Mouse (Mus musculus) lung, embryonic 15.5 days (tissue): Measurements from ENCODE around the gene Frrs1l. TPM values are rescaled to one million over a fixed set of nuclear protein-coding genes. Genes with fewer than 3 reads are reported as not detected.

Experiments
- ATAC-seq: fragments of 200-750 bp; cut with Nextera tagmentation; 2 replicates; pipeline ENCODE4 v1.8.0; 2017; ENCODE audit warnings: moderate number of reproducible peaks, borderline replicate concordance; ENCODE audit not compliant: low FRiP score, low TSS enrichment; ENCODE audit errors: extremely low read depth
- H3K27ac ChIP-seq: fragments of 300-500 bp; sonication (generic); 2 replicates; pipeline ENCODE4 v1.5.1; 2015; ENCODE audit warnings: moderate library complexity, mild to moderate bottlenecking, inconsistent platforms
- H3K27me3 ChIP-seq: fragments of 300-500 bp; sonication (generic); 2 replicates; pipeline ENCODE4 v1.6.1; 2015; ENCODE audit warnings: inconsistent platforms
- H3K36me3 ChIP-seq: fragments of 300-500 bp; sonication (generic); 2 replicates; pipeline ENCODE4 v1.6.1; 2015; ENCODE audit warnings: inconsistent platforms
- H3K4me1 ChIP-seq: fragments of 300-500 bp; sonication (generic); 2 replicates; pipeline ENCODE4 v1.6.1; 2015; ENCODE audit warnings: inconsistent platforms
- H3K4me2 ChIP-seq: fragments of 300-500 bp; sonication (generic); 2 replicates; pipeline ENCODE4 v1.6.1; 2015; ENCODE audit warnings: inconsistent platforms, mild to moderate bottlenecking, moderate library complexity
- H3K4me3 ChIP-seq: fragments of 300-500 bp; sonication (generic); 2 replicates; pipeline ENCODE4 v1.5.1; 2015; ENCODE audit warnings: mild to moderate bottlenecking, inconsistent platforms
- H3K9ac ChIP-seq: fragments of 300-500 bp; sonication (generic); 2 replicates; pipeline ENCODE4 v1.6.1; 2015; ENCODE audit warnings: inconsistent platforms
- H3K9me3 ChIP-seq: fragments of 300-500 bp; sonication (generic); 2 replicates; pipeline ENCODE4 v1.6.1; 2016; ENCODE audit warnings: inconsistent platforms
- WGBS: fragments of 180-500 bp; shearing (Covaris S2); methylation state at CpG from one replicate; pipeline ENCODE4 v1.1.7; 2015; 5-methylcytosine and 5-hydroxymethylcytosine counted together
- polyA plus RNA-seq: library from polyadenylated mRNA; unstranded; fragments of >200 nt; fragmentation: Nextera tagmentation; extraction: Ambion mirVana; gene quantifications from 2 replicates; pipeline ENCODE4 v1.2.1, GENCODE M21; 2015

Frrs1l gene
- polyA plus RNA-seq, 1 experiment from 2014 or later: 2.2 TPM

GRCm38 (mm10) chr4:57011454-57012046, 21.4 kb upstream of the Frrs1l start:
- WGBS: 58% methylated on average over 8 of the region's 8 CpGs
- H3K27me3 ChIP-seq: peaks cover 31% of the 10 kb centered on the region
- no peaks in the 10 kb centered on the region for H3K9me3 ChIP-seq
- H3K9ac ChIP-seq: no peak overlapping the region
- no peak overlapping the region for H3K27ac ChIP-seq
- no peak overlapping the region for H3K4me2 ChIP-seq
- H3K4me1 ChIP-seq: 0 out of 2 replicates have a peak, but pooled peaks cover 5% of the 10 kb centered on the region
- no peak overlapping the region for H3K4me3 ChIP-seq
- no peaks in the 10 kb centered on the region for H3K36me3 ChIP-seq
- ATAC-seq: no peak

GRCm38 (mm10) chr4:57010919-57011318, 20.7 kb upstream of the Frrs1l start:
- Histone ChIP-seq H3K27me3 (peaks cover 25% of the 10 kb centered on the region; the same call in 1 of the 2 replicates), H3K36me3 (no peaks in the 10 kb centered on the region), H3K9me3 (no peaks in the 10 kb centered on the region), H3K4me3 (no peak overlapping the region), H3K9ac (no peak overlapping the region), H3K4me2 (no peak overlapping the region), H3K4me1 (0 out of 2 replicates have a peak, but pooled peaks cover 5% of the 10 kb centered on the region), H3K27ac (no peak overlapping the region)
- no peak for ATAC-seq
- WGBS: 2% methylated on average over 6 of the region's 6 CpGs

- no peak overlapping the region for H3K4me2 ChIP-seq
- 47% methylated on average over 5 of the region's 5 CpGs for WGBS
- peaks cover 25% of the 10 kb centered on the region; the same call in 1 of the 2 replicates for H3K27me3 ChIP-seq
- H3K4me1 ChIP-seq: 0 out of 2 replicates have a peak, but pooled peaks cover 5% of the 10 kb centered on the region
- no peaks in the 10 kb centered on the region for H3K36me3 ChIP-seq
- no peak overlapping the region for H3K4me3 ChIP-seq
- H3K27ac ChIP-seq: no peak overlapping the region
- H3K9me3 ChIP-seq: no peaks in the 10 kb centered on the region
- no peak for ATAC-seq
- H3K9ac ChIP-seq: no peak overlapping the region
Observed at GRCm38 (mm10) chr4:57010425-57010824, 20.2 kb upstream of the Frrs1l start.

- no peak overlapping the region for H3K9ac ChIP-seq
- H3K27ac ChIP-seq: no peak overlapping the region
- WGBS: 77% methylated on average over 9 of the region's 9 CpGs
- H3K4me2 ChIP-seq: no peak overlapping the region
- ATAC-seq: no peak
- no peaks in the 10 kb centered on the region for H3K9me3 ChIP-seq
- H3K27me3 ChIP-seq: peaks cover 21% of the 10 kb centered on the region; the same call in 1 of the 2 replicates
- H3K36me3 ChIP-seq: no peaks in the 10 kb centered on the region
- no peak overlapping the region for H3K4me3 ChIP-seq
- H3K4me1 ChIP-seq: 0 out of 2 replicates have a peak, but pooled peaks cover 7% of the 10 kb centered on the region
Observed at GRCm38 (mm10) chr4:57007717-57008116, 17.5 kb upstream of the Frrs1l start.

GRCm38 (mm10) chr4:57005011-57005410, 14.8 kb upstream of the Frrs1l start:
- Histone ChIP-seq H3K9me3 (no peaks in the 10 kb centered on the region), H3K27ac (no peak overlapping the region), H3K9ac (no peak overlapping the region), H3K27me3 (peaks cover 8% of the 10 kb centered on the region; the same call in 1 of the 2 replicates), H3K4me1 (0 out of 2 replicates have a peak, but pooled peaks cover 3% of the 10 kb centered on the region), H3K4me2 (no peak overlapping the region), H3K4me3 (no peak overlapping the region), H3K36me3 (no peaks in the 10 kb centered on the region)
- 74% methylated on average over 8 of the region's 8 CpGs for WGBS
- ATAC-seq: peak; percentile 42

GRCm38 (mm10) chr4:57003886-57004285, 13.7 kb upstream of the Frrs1l start:
- Histone ChIP-seq H3K27ac (no peak overlapping the region), H3K27me3 (no peaks in the 10 kb centered on the region), H3K4me1 (0 out of 2 replicates have a peak, but pooled peaks cover 3% of the 10 kb centered on the region), H3K4me2 (no peak overlapping the region), H3K9me3 (no peaks in the 10 kb centered on the region), H3K36me3 (no peaks in the 10 kb centered on the region), H3K9ac (no peak overlapping the region), H3K4me3 (no peak overlapping the region)
- no peak for ATAC-seq
- 80% methylated on average over 8 of the region's 8 CpGs for WGBS

DNA sequence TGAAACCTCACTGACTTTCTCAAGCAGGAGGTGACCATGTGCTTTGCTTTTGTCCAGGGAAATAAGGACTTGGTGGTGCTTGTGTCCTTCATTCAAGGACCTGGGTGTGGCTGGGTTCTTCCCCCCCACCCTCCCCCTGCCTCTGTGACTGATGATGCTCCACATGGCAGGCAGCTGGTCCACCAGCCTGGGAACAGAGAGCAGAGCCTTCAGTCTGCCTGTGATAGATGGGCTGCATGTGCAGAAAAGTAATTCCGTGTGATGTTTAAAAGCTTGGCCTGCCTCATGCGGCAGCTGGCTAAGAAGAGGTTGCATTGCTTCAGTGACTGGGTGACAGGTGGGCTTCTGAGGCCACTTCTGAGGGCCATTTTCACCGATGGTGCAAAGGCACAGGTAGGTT, 12.6 kb upstream of the Frrs1l start:
- Histone ChIP-seq H3K4me3 (no peak overlapping the region), H3K36me3 (no peaks in the 10 kb centered on the region), H3K4me1 (0 out of 2 replicates have a peak, but pooled peaks cover 3% of the 10 kb centered on the region), H3K27me3 (no peaks in the 10 kb centered on the region), H3K9me3 (no peaks in the 10 kb centered on the region), H3K27ac (no peak overlapping the region), H3K9ac (no peak overlapping the region), H3K4me2 (no peak overlapping the region)
- 45% methylated on average over 3 of the region's 3 CpGs for WGBS
- ATAC-seq: no peak

DNA sequence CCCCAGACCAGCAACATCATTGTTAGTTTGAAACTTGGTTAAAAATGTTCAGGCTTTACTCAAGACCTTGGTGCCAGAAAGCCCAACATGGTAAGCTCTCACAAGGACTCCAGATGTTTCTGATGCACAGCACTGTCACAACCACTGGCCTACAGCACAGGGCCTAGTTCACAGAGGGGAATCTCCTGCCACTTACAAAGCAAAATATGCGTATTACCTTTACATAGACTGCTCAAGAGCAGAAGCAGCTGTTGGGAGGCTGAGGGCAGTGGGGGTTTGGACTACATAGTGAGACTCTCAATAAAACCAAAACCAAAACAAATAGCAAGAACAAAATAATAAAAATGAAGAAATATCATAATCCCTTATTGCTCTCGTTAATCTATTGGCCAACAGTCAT, 11.2 kb upstream of the Frrs1l start:
- no peak overlapping the region for H3K4me2 ChIP-seq
- H3K4me3 ChIP-seq: no peak overlapping the region
- no peak overlapping the region for H3K27ac ChIP-seq
- H3K36me3 ChIP-seq: no peaks in the 10 kb centered on the region
- H3K9ac ChIP-seq: no peak overlapping the region
- WGBS: 63% methylated on average over 2 of the region's 2 CpGs
- H3K4me1 ChIP-seq: 0 out of 2 replicates have a peak, but pooled peaks cover 3% of the 10 kb centered on the region
- no peak for ATAC-seq
- H3K9me3 ChIP-seq: 0 out of 2 replicates have a peak, but pooled peaks cover 2% of the 10 kb centered on the region
- H3K27me3 ChIP-seq: no peaks in the 10 kb centered on the region

DNA sequence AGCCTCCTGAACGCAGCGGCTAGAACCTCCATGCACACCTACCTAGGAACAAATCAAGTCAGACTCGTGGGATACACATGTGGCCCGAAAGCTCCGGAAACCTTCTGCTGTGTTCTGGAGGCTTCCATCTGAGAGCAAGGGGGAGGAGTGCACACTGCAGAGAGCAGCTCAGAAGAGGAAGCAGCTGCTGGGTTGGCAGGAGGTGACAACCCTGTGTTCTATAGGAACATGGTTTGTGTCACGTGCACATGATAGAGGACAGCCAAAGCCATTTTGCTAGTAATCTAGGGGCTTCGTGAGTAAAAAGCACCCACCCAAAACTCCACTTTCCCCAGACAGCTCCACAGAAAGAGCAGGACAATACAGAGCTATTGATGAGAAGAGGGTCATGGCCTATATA, 3.1 kb upstream of the Frrs1l start:
- Histone ChIP-seq H3K9me3 (0 out of 2 replicates have a peak, but pooled peaks cover 3% of the 10 kb centered on the region), H3K4me3 (no peak overlapping the region), H3K4me1 (peaks cover 17% of the 10 kb centered on the region), H3K4me2 (no peak overlapping the region), H3K27ac (0 out of 2 replicates have a peak overlapping the region, but pooled peaks have one; percentile 21), H3K36me3 (no peaks in the 10 kb centered on the region), H3K9ac (no peak overlapping the region), H3K27me3 (peaks cover 40% of the 10 kb centered on the region)
- WGBS: 62% methylated on average over 7 of the region's 7 CpGs
- ATAC-seq: peak; percentile 39; the same call in 1 of the 2 replicates

DNA sequence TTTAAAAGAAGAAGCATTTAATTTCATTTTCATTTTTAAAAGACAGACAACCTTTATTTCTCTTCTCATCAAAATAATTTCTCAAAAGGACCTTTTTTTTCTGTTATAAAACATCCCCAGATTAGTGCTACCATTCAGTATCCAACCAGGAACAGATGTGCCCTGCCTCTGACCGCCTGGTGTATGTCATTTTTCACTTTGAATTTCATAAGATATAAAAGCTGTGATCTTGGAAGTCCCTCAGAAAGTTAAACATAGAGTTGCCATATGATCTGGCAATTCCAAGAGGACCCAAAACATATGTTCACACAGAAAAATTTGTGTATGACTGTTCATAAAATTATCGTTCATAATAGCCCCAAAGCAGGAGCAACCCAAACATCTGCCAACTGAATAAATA, 1.8 kb upstream of the Frrs1l start:
- 36% methylated on average over 2 of the region's 2 CpGs for WGBS
- Histone ChIP-seq H3K27ac (no peak overlapping the region), H3K27me3 (peaks cover 50% of the 10 kb centered on the region), H3K4me3 (no peak overlapping the region), H3K36me3 (no peaks in the 10 kb centered on the region), H3K4me2 (no peak overlapping the region), H3K9ac (no peak overlapping the region), H3K4me1 (peaks cover 17% of the 10 kb centered on the region), H3K9me3 (0 out of 2 replicates have a peak, but pooled peaks cover 3% of the 10 kb centered on the region)
- ATAC-seq: no peak

GRCm38 (mm10) chr4:56989431-56990214, 568 bp downstream of the Frrs1l start:
- peak overlapping the region; percentile 55 for H3K4me3 ChIP-seq
- peak; percentile 46 for ATAC-seq
- peaks cover 50% of the 10 kb centered on the region for H3K27me3 ChIP-seq
- no peak overlapping the region for H3K27ac ChIP-seq
- peak overlapping the region; percentile 97 for H3K4me2 ChIP-seq
- H3K4me1 ChIP-seq: peaks cover 17% of the 10 kb centered on the region
- 5% methylated on average over 45 of the region's 45 CpGs for WGBS
- H3K9ac ChIP-seq: peak overlapping the region; percentile 34
- no peaks in the 10 kb centered on the region for H3K36me3 ChIP-seq
- no peaks in the 10 kb centered on the region for H3K9me3 ChIP-seq
